Mouse (Mus musculus) forebrain, embryonic 11.5 days (tissue): ENCODE measurements at regions not wholly inside any gene's neighbourhood (a gene's known extent, or its start where the extent isn't known, plus 50 kb on each side); places are given as distances from the start of the nearest gene placed in this dataset.

Source experiments
- ATAC-seq: fragments of 200-750 bp; cut with Nextera tagmentation; replicated peaks from 2 replicates; pipeline ENCODE4 v1.8.0; 2017; ENCODE audit warnings: moderate TSS enrichment; ENCODE audit not compliant: low FRiP score
- DNase-seq: peaks from one replicate; pipeline ENCODE4 v3.0.0-alpha.2; 2017; ENCODE audit warnings: low spot score
- H3K27ac ChIP-seq: fragments of 300-500 bp; sonication (generic); 2 replicates; pipeline ENCODE4 v1.5.1; 2014; ENCODE audit warnings: low read depth, low read length
- H3K27me3 ChIP-seq: fragments of 300-500 bp; sonication (generic); 2 replicates; pipeline ENCODE4 v1.6.1; 2014; ENCODE audit warnings: mild to moderate bottlenecking, low read length, mixed read lengths; ENCODE audit not compliant: control insufficient read depth, insufficient read depth
- H3K36me3 ChIP-seq: fragments of 300-500 bp; sonication (generic); 2 replicates; pipeline ENCODE4 v1.6.1; 2014; ENCODE audit warnings: mild to moderate bottlenecking, low read length, moderate library complexity, mixed read lengths; ENCODE audit not compliant: control insufficient read depth, insufficient read depth
- H3K4me1 ChIP-seq: fragments of 300-500 bp; sonication (generic); replicated peaks from 2 replicates; pipeline ENCODE4 v1.6.1; 2014; ENCODE audit warnings: low read length, mixed read lengths; ENCODE audit not compliant: control insufficient read depth, insufficient read depth
- H3K4me2 ChIP-seq: fragments of 300-500 bp; sonication (generic); 2 replicates; pipeline ENCODE4 v1.6.1; 2014; ENCODE audit warnings: low read depth, mild to moderate bottlenecking, low read length, moderate library complexity, mixed read lengths; ENCODE audit not compliant: severe bottlenecking
- H3K4me3 ChIP-seq: fragments of 300-500 bp; sonication (generic); 2 replicates; pipeline ENCODE4 v1.5.1; 2014; ENCODE audit warnings: low read depth, low read length
- H3K9ac ChIP-seq: fragments of 300-500 bp; sonication (generic); 2 replicates; pipeline ENCODE4 v1.6.1; 2014; ENCODE audit warnings: low read length
- H3K9me3 ChIP-seq: fragments of 300-500 bp; sonication (generic); 2 replicates; pipeline ENCODE4 v1.6.1; 2016; ENCODE audit warnings: low read length, mixed read lengths; ENCODE audit not compliant: control insufficient read depth
- WGBS: fragments of 180-500 bp; shearing (Covaris S2); extraction: QIAGEN DNeasy Blood & Tissue Kit; methylation state at CpG from one replicate; pipeline ENCODE4 v1.1.7; 2014; 5-methylcytosine and 5-hydroxymethylcytosine counted together

DNA sequence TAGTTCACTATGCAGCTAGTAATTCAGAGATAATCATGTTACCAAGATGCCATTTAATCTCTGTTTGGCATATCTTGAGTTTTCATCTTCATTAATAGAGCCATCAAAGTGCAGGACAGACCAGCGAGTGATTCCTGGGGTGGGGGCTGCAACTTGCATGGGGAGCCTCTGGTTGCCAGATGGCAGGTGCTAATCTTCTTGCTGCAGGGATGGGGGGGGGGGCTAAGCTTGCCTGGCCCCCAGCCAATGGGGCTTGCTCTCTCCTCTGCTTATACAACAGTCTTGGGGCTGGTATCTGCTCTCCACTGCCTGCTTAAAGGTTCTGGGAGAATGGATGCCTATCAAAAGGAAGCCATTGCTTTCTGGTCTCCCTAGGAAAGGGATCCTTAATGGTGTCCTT is 88.0 kb upstream of the Nr2f2 start:
- WGBS = 88% methylated on average over 1 of the region's 1 CpGs
- H3K4me3 ChIP-seq = no peak overlapping the region
- ATAC-seq = no peak
- H3K27ac ChIP-seq = no peak overlapping the region
- no peak overlapping the region for H3K9ac ChIP-seq
- H3K4me1 ChIP-seq = no peaks in the 10 kb centered on the region
- H3K36me3 ChIP-seq = no peaks in the 10 kb centered on the region
- no peaks in the 10 kb centered on the region for H3K27me3 ChIP-seq
- H3K9me3 ChIP-seq = no peaks in the 10 kb centered on the region
- H3K4me2 ChIP-seq = no peak overlapping the region
- DNase-seq = no peak

DNA sequence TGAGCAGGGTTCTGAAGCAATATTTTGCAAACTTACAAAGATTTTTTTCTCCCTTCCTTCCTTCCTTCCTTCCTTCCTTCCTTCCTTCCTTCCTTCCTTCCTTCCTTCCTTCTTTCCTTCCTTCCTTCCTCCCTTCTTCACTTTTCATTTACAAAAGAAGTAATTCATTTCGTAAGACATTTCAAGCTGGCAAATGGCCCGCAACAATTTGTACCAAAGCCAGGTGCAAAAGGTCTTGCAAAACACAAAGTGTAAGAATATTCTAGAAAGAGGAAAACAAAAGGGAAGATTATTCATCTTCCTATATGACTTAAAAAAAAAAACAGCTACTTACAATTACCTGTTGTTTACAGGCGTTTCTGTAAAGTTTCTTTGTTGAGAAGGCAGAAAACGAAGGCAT is 86.3 kb upstream of the Nr2f2 start:
- Histone ChIP-seq H3K4me2 (no peak overlapping the region), H3K9me3 (no peaks in the 10 kb centered on the region), H3K9ac (no peak overlapping the region), H3K4me3 (no peak overlapping the region), H3K27me3 (no peaks in the 10 kb centered on the region), H3K36me3 (no peaks in the 10 kb centered on the region), H3K4me1 (no peaks in the 10 kb centered on the region), H3K27ac (no peak overlapping the region)
- ATAC-seq = no peak
- DNase-seq = no peak
- 68% methylated on average over 4 of the region's 4 CpGs for WGBS

GRCm38 (mm10) chr7:70438908-70439307 is 72.4 kb upstream of the Nr2f2 start:
- ATAC-seq (no peak), DNase-seq (no peak)
- no peak overlapping the region for H3K9ac ChIP-seq
- no peak overlapping the region for H3K27ac ChIP-seq
- no peak overlapping the region for H3K4me2 ChIP-seq
- no peaks in the 10 kb centered on the region for H3K9me3 ChIP-seq
- H3K4me3 ChIP-seq = no peak overlapping the region
- WGBS = 94% methylated on average over 6 of the region's 6 CpGs
- H3K27me3 ChIP-seq = no peaks in the 10 kb centered on the region
- H3K4me1 ChIP-seq = no peaks in the 10 kb centered on the region
- H3K36me3 ChIP-seq = no peaks in the 10 kb centered on the region

- DNase-seq = no peak
- 68% methylated on average over 8 of the region's 8 CpGs for WGBS
- ATAC-seq = no peak
These were observed 67.3 kb upstream of the Nr2f2 start for GRCm38 (mm10) chr7:70433838-70434237.

DNA sequence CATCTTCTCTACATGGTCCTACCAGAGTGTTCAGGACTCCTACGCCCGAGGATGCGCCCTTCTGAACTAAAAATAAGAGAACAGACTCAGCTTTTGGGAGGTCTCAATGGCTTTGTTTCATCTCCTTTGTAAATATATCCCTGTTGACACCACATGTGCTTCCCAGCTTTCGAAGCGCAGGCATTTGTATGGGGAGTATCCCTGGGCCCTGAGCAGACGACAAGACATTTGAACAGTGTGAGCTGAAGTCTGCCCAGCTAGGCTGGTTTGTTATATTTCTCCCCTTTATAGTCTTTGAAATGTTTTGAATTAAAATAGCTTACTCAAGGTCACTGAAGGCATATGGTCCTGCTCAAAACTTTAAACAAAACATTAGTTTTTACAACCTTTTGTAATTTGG is 66.8 kb upstream of the Nr2f2 start:
- H3K27ac ChIP-seq = no peak overlapping the region
- no peak for DNase-seq
- no peak for ATAC-seq

More at GRCm38 (mm10) chr7:70433838-70434237, 67.3 kb upstream of the Nr2f2 start:
- Histone ChIP-seq H3K4me3 (no peak overlapping the region), H3K4me1 (no peaks in the 10 kb centered on the region), H3K27ac (no peak overlapping the region), H3K36me3 (no peaks in the 10 kb centered on the region), H3K4me2 (no peak overlapping the region), H3K9ac (no peak overlapping the region), H3K9me3 (no peaks in the 10 kb centered on the region), H3K27me3 (no peaks in the 10 kb centered on the region)

DNA sequence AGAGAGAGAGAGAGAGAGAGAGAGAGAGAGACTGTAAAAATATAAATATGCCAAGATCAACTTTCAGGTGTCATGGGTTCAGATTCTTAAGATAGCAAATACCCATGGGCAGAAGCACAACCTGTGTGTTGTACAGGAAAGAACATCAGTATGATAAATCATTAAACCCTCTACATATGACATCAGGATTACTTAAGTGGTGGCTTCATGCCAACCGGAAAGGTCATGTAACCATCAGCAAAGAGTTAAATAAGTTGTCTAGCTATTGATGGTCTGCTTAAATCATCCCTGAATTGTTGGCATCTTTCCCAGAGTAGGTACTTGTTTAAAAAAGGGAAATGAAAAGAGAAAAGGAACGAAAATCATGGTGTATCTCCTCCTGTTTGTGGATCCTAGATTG is 65.2 kb upstream of the Nr2f2 start:
- Histone ChIP-seq H3K27me3 (no peaks in the 10 kb centered on the region), H3K4me1 (no peaks in the 10 kb centered on the region), H3K36me3 (no peaks in the 10 kb centered on the region), H3K27ac (no peak overlapping the region), H3K4me3 (no peak overlapping the region), H3K4me2 (no peak overlapping the region), H3K9me3 (no peaks in the 10 kb centered on the region), H3K9ac (no peak overlapping the region)
- no peak for DNase-seq
- no peak for ATAC-seq
- 79% methylated on average over 2 of the region's 2 CpGs for WGBS

More for the DNA sequence above, 66.8 kb upstream of the Nr2f2 start:
- H3K4me2 ChIP-seq = no peak overlapping the region
- H3K36me3 ChIP-seq = no peaks in the 10 kb centered on the region
- H3K9me3 ChIP-seq = no peaks in the 10 kb centered on the region
- H3K4me3 ChIP-seq = no peak overlapping the region
- no peaks in the 10 kb centered on the region for H3K4me1 ChIP-seq
- 81% methylated on average over 6 of the region's 6 CpGs for WGBS
- H3K9ac ChIP-seq = no peak overlapping the region
- H3K27me3 ChIP-seq = no peaks in the 10 kb centered on the region

DNA sequence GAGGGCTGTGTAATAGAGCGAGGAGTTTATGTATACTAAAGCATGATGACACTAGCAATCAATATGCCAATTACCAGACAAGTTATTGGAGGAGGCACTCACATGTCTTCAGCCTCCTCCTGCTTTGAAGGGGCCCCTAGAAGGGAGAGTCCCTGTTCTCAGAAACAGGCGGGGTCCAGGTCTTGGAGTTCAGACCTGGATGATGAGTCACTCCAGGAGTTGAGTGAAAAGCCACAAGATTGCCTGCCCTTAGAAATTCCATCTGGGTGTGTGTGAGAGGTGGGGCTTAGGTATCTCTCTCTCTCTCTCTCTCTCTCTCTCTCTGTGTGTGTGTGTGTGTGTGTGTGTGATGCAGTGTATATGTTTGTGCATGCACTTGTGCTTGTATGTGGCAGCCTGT is 62.8 kb upstream of the Nr2f2 start:
- H3K27me3 ChIP-seq = no peaks in the 10 kb centered on the region
- H3K9me3 ChIP-seq = no peaks in the 10 kb centered on the region
- ATAC-seq (no peak), DNase-seq (no peak)
- H3K4me3 ChIP-seq = no peak overlapping the region
- no peaks in the 10 kb centered on the region for H3K4me1 ChIP-seq
- 58% methylated on average over 2 of the region's 2 CpGs for WGBS
- H3K9ac ChIP-seq = no peak overlapping the region
- no peaks in the 10 kb centered on the region for H3K36me3 ChIP-seq
- H3K4me2 ChIP-seq = no peak overlapping the region
- H3K27ac ChIP-seq = no peak overlapping the region

DNA sequence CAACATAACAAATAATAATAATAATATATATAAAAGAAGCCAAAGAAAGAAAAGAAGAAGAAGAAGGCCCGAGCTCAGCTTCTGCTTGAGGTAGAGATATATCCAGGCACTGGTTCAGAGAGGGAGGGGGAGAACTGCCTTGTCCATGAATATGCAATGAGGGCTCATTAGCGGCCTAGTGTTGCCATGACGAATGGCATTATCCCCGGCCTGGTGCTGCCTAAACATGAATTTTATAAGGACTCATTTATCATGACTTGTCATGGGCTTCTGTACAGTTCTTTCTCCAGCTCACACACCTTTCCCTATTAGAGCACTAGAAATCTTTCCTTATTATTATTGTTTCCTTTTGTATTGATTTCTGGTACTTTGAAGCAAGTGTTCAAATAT is 57.7 kb upstream of the Nr2f2 start:
- Histone ChIP-seq H3K4me3 (no peak overlapping the region), H3K4me2 (no peak overlapping the region), H3K27me3 (no peaks in the 10 kb centered on the region), H3K4me1 (no peaks in the 10 kb centered on the region), H3K9me3 (no peaks in the 10 kb centered on the region), H3K27ac (no peak overlapping the region), H3K9ac (no peak overlapping the region), H3K36me3 (no peaks in the 10 kb centered on the region)
- ATAC-seq (peak; percentile 95), DNase-seq (peak; percentile 78)
- 23% methylated on average over 4 of the region's 4 CpGs for WGBS

- Histone ChIP-seq H3K9ac (no peak overlapping the region), H3K36me3 (no peaks in the 10 kb centered on the region), H3K27ac (no peak overlapping the region), H3K4me2 (no peak overlapping the region), H3K27me3 (no peaks in the 10 kb centered on the region), H3K9me3 (no peaks in the 10 kb centered on the region), H3K4me3 (no peak overlapping the region), H3K4me1 (no peaks in the 10 kb centered on the region)
- DNase-seq = peak; percentile 52
- WGBS = 50% methylated on average over 10 of the region's 10 CpGs
- peak; percentile 80 for ATAC-seq
These were observed 57.1 kb upstream of the Nr2f2 start for GRCm38 (mm10) chr7:70423524-70424230.
